24 mouse cellular contexts compared by ENCODE assay signal in the genomic region with DNA sequence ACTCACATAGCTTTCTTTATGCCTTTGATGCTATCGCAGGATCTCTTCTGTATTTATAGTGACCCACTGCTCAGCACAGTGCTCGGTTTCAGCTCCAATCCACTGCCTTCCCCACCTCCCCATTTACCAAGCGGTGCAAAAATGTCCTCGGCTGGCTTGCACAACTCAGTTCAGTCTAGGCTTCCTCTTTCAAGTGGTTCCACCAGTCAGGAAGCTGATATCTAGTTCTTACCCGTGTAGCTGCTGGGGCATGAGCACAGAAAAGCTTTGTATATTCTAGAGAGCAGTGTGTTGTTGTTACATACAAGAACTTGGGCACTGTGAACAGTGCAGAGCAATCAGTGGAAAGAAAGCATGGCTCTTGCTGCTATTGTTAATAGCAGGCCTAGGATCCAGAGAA.
A peak's percentile ranks its signal among the peaks of the same experiment; 100 is the strongest.
DNase-seq lines count a peak whose midpoint lies in the region; ATAC-seq and TF ChIP-seq lines count a peak whose summit lies in the region.
"Had no signal": no experiment of that assay in that cellular context is flagged by ENCODE, and none has a peak within 500 bp of the region (broad histone marks: within the 10 kb centered on the region; RNA-seq: fewer than 3 reads in every experiment).

No protein-coding gene starts in this region.

- DNase-seq in thymus, postnatal 14 days: peak; percentile 12
- DNase-seq in thymus, adult 2 months: no peak
- peak; percentile 8 to 19 for DNase-seq in CD8-positive naive resting alpha-beta T cell, adult 2 months (ENCODE audit: low read depth in 2 of 2, low spot score in 2 of 2)
- no peak for DNase-seq in cerebellum, postnatal 36 days
- no peak for DNase-seq in kidney, postnatal 4 days
- DNase-seq: adrenal gland, adult 8-10 months; gastrocnemius, adult 2 months; gastrocnemius, postnatal 36 days; heart, adult 2 months; heart, postnatal 10 days; kidney, postnatal 14 days; midbrain, embryonic 14.5 days; retina, postnatal 1 day; right cerebral cortex, postnatal 14 days had no signal

- 90% methylated on average over 5 of the region's 5 CpGs for WGBS in forebrain, embryonic 15.5 days
- 88% methylated on average over 5 of the region's 5 CpGs for WGBS in forebrain, embryonic 13.5 days
- 30% methylated on average over 5 of the region's 5 CpGs for WGBS in thymus, adult 2 months

- no peak overlapping the region for H3K9ac ChIP-seq in forebrain, embryonic 15.5 days (replicated peaks)
- no peak overlapping the region for H3K9ac ChIP-seq in forebrain, embryonic 13.5 days
- H3K9ac ChIP-seq: heart, embryonic 13.5 days; hindbrain, embryonic 14.5 days; limb, embryonic 13.5 days; neural tube, embryonic 15.5 days had no signal

- H3K27ac ChIP-seq in forebrain, embryonic 15.5 days (replicated peaks): peak overlapping the region; percentile 51; the same call in 1 of the 2 replicates
- no peak overlapping the region for H3K27ac ChIP-seq in forebrain, embryonic 13.5 days
- H3K27ac ChIP-seq in thymus, adult 2 months (ENCODE audit: control insufficient read depth, insufficient read depth, low read length): no peak overlapping the region
- H3K27ac ChIP-seq: gastrocnemius, adult 2 months; heart, adult 2 months; heart, embryonic 13.5 days; hindbrain, embryonic 14.5 days; limb, embryonic 13.5 days; neural tube, embryonic 15.5 days had no signal

- H3K4me2 ChIP-seq in forebrain, embryonic 15.5 days (replicated peaks): no peak overlapping the region
- H3K4me2 ChIP-seq in forebrain, embryonic 13.5 days: no peak overlapping the region
- H3K4me2 ChIP-seq: heart, embryonic 13.5 days; hindbrain, embryonic 14.5 days; limb, embryonic 13.5 days; liver, embryonic 11.5 days; neural tube, embryonic 15.5 days had no signal

- no peaks in the 10 kb centered on the region for H3K36me3 ChIP-seq in forebrain, embryonic 15.5 days
- H3K36me3 ChIP-seq in forebrain, embryonic 13.5 days (ENCODE audit: poor library complexity, severe bottlenecking): no peaks in the 10 kb centered on the region
- no peaks in the 10 kb centered on the region for H3K36me3 ChIP-seq in thymus, adult 2 months (ENCODE audit: control insufficient read depth, insufficient read depth, low read length)
- H3K36me3 ChIP-seq: limb, embryonic 13.5 days; neural tube, embryonic 15.5 days had no signal

- no peaks in the 10 kb centered on the region for H3K27me3 ChIP-seq in forebrain, embryonic 15.5 days
- no peaks in the 10 kb centered on the region for H3K27me3 ChIP-seq in forebrain, embryonic 13.5 days
- no peaks in the 10 kb centered on the region for H3K27me3 ChIP-seq in thymus, adult 2 months (ENCODE audit: control insufficient read depth, insufficient read depth, low read length)
- H3K27me3 ChIP-seq: heart, embryonic 13.5 days; limb, embryonic 13.5 days; neural tube, embryonic 15.5 days had no signal

- H3K9me3 ChIP-seq in forebrain, embryonic 15.5 days: no peaks in the 10 kb centered on the region
- H3K9me3 ChIP-seq in forebrain, embryonic 13.5 days (replicated peaks): no peaks in the 10 kb centered on the region
- H3K9me3 ChIP-seq: heart, embryonic 13.5 days; limb, embryonic 13.5 days; neural tube, embryonic 15.5 days had no signal

- no peak for TF ChIP-seq CTCF in thymus, adult 2 months (IDR thresholded peaks at IDR 0.05; ENCODE audit: borderline replicate concordance, control insufficient read depth, extremely low read depth, insufficient read depth, low read length, poor library complexity)

- H3K4me1 ChIP-seq in forebrain, embryonic 15.5 days: peaks cover 12% of the 10 kb centered on the region
- H3K4me1 ChIP-seq in forebrain, embryonic 13.5 days: 0 out of 2 replicates have a peak, but pooled peaks cover 4% of the 10 kb centered on the region
- peaks cover 3% of the 10 kb centered on the region for H3K4me1 ChIP-seq in thymus, adult 2 months (replicated peaks; ENCODE audit: control insufficient read depth, insufficient read depth, low read length)
- H3K4me1 ChIP-seq: neural tube, embryonic 15.5 days had no signal

- ATAC-seq in forebrain, embryonic 15.5 days (replicated peaks): no peak
- no peak for ATAC-seq in forebrain, embryonic 13.5 days
- ATAC-seq in granulocyte monocyte progenitor cell, adult 5-6 weeks (replicated peaks; ENCODE audit: poor library complexity, severe bottlenecking): peak; percentile 82
- ATAC-seq: activated CD4-positive, CD25-positive, alpha-beta regulatory T cell, adult 4 months; intestine, postnatal 0 days had no signal

- H3K4me3 ChIP-seq in forebrain, embryonic 15.5 days: no peak overlapping the region
- H3K4me3 ChIP-seq in forebrain, embryonic 13.5 days: no peak overlapping the region
- no peak overlapping the region for H3K4me3 ChIP-seq in thymus, adult 2 months (ENCODE audit: control insufficient read depth, insufficient read depth, low read length)
- H3K4me3 ChIP-seq: gastrocnemius, adult 2 months; heart, adult 2 months; heart, embryonic 13.5 days; limb, embryonic 13.5 days; neural tube, embryonic 15.5 days had no signal

- TF ChIP-seq POLR2A in thymus, adult 2 months (IDR thresholded peaks at IDR 0.05; ENCODE audit: control insufficient read depth, extremely low read depth, insufficient read depth, low read length, poor library complexity): no peak

Comparison
In these comparisons a context has a peak if more than half of its experiments do, and no peak if none do; other contexts are left out.
1. DNase-seq: peak in thymus, postnatal 14 days (single experiment) and CD8-positive naive resting alpha-beta T cell, adult 2 months (2 of 2); none in thymus, adult 2 months (single experiment), cerebellum, postnatal 36 days (0 of 2) and kidney, postnatal 4 days (0 of 2).